Comparison of ENCODE assay signal across 10 mouse cellular contexts in the genomic region with DNA sequence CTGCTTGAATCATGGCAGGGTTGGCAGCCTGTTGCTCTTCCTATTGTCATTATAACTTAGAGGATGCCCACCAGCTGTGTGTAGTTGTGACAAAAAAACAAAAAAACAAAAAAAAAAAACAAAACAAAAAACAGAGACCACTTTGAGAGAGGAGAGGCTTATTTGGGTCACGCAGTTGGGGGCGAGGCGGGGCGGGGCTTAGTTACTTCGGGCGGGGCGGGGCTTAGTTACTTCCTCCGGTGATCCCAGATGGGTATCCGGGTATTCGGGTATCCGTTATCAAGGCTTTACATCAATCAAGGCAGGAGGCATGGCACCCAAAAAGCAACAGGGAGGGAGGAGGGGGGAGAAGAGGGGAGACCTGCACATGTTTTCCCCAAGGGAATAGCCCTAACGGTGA. TPM values are rescaled to one million over a fixed set of nuclear protein-coding genes. Genes with fewer than 3 reads are reported as not detected.
DNase-seq lines count a peak whose midpoint lies in the region; ATAC-seq and TF ChIP-seq lines count a peak whose summit lies in the region.
"Had no signal": no experiment of that assay in that cellular context is flagged by ENCODE, and none has a peak within 500 bp of the region (broad histone marks: within the 10 kb centered on the region; RNA-seq: fewer than 3 reads in every experiment).

No protein-coding gene starts in this region.

- H3K27ac ChIP-seq in heart, embryonic 13.5 days (replicated peaks), result no peak overlapping the region
- H3K27ac ChIP-seq in testis, adult 2 months (ENCODE audit: control insufficient read depth, insufficient read depth, low read depth, low read length), result no peak overlapping the region
- H3K27ac ChIP-seq in limb, embryonic 14.5 days (replicated peaks; ENCODE audit: low read depth, low read length), result peak overlapping the region; percentile 70; the same call in 1 of the 2 replicates
- H3K27ac ChIP-seq: liver, embryonic 14.5 days had no signal

- H3K4me1 ChIP-seq in heart, embryonic 13.5 days, result peaks cover 14% of the 10 kb centered on the region; the same call in 1 of the 2 replicates
- no peaks in the 10 kb centered on the region for H3K4me1 ChIP-seq in testis, adult 2 months (ENCODE audit: control insufficient read depth, insufficient read depth, low read length)
- peaks cover 18% of the 10 kb centered on the region for H3K4me1 ChIP-seq in limb, embryonic 14.5 days (ENCODE audit: control insufficient read depth, insufficient read depth, low read length)

- peak overlapping the region; percentile 38 for H3K4me3 ChIP-seq in heart, embryonic 13.5 days
- peak overlapping the region; percentile 23; the same call in 1 of the 2 replicates for H3K4me3 ChIP-seq in testis, adult 2 months (ENCODE audit: control insufficient read depth, low read depth, low read length)
- no peak overlapping the region for H3K4me3 ChIP-seq in limb, embryonic 14.5 days (replicated peaks; ENCODE audit: low read length)

- no peak for TF ChIP-seq POLR2A in testis, adult 2 months (IDR thresholded peaks at IDR 0.05; ENCODE audit: control insufficient read depth, low read depth, low read length)
- no peak for TF ChIP-seq POLR2A in limb, embryonic 14.5 days (IDR thresholded peaks at IDR 0.05; ENCODE audit: borderline replicate concordance, extremely low read depth, insufficient read depth, insufficient read length)

- H3K4me2 ChIP-seq in heart, embryonic 13.5 days, result peak overlapping the region; percentile 63
- H3K4me2 ChIP-seq in limb, embryonic 14.5 days (replicated peaks; ENCODE audit: low read depth, low read length, severe bottlenecking), result peak overlapping the region; percentile 21; the same call in 1 of the 2 replicates

- H3K9me3 ChIP-seq in heart, embryonic 13.5 days, result no peaks in the 10 kb centered on the region
- no peaks in the 10 kb centered on the region for H3K9me3 ChIP-seq in limb, embryonic 14.5 days (ENCODE audit: control insufficient read depth, low read length)

- no peak overlapping the region for H3K9ac ChIP-seq in heart, embryonic 13.5 days
- H3K9ac ChIP-seq in limb, embryonic 14.5 days (ENCODE audit: low read depth, low read length, severe bottlenecking), result no peak overlapping the region
- H3K9ac ChIP-seq: liver, embryonic 14.5 days had no signal

- WGBS in heart, embryonic 13.5 days, result 13% methylated on average over 12 of the region's 12 CpGs
- WGBS in limb, embryonic 14.5 days, result 41% methylated on average over 12 of the region's 12 CpGs

- no peaks in the 10 kb centered on the region for H3K36me3 ChIP-seq in heart, embryonic 13.5 days
- no peaks in the 10 kb centered on the region for H3K36me3 ChIP-seq in testis, adult 2 months (ENCODE audit: control insufficient read depth, insufficient read depth, low read length)
- H3K36me3 ChIP-seq in limb, embryonic 14.5 days (ENCODE audit: control insufficient read depth, insufficient read depth, low read length), result no peaks in the 10 kb centered on the region

- ATAC-seq in heart, embryonic 13.5 days (ENCODE audit: extremely low read depth, insufficient number of reproducible peaks, low FRiP score, low TSS enrichment), result no peak
- no peak for ATAC-seq in limb, embryonic 14.5 days (ENCODE audit: low FRiP score, low read depth)

- no peak for TF ChIP-seq CTCF in testis, adult 2 months (IDR thresholded peaks at IDR 0.05; ENCODE audit: control insufficient read depth, insufficient read depth, insufficient replicate concordance, low read depth, low read length)

- no peaks in the 10 kb centered on the region for H3K27me3 ChIP-seq in heart, embryonic 13.5 days (replicated peaks)
- no peaks in the 10 kb centered on the region for H3K27me3 ChIP-seq in testis, adult 2 months (ENCODE audit: control insufficient read depth, insufficient read depth, low read length)
- no peaks in the 10 kb centered on the region for H3K27me3 ChIP-seq in limb, embryonic 14.5 days (ENCODE audit: control insufficient read depth, insufficient read depth, low read length)
- H3K27me3 ChIP-seq: CH12.LX had no signal

- no peak for DNase-seq in heart, adult 8-10 months (ENCODE audit: low spot score)
- no peak for DNase-seq in testis, postnatal 14 days (ENCODE audit: low spot score)
- no peak for DNase-seq in limb, embryonic 14.5 days (ENCODE audit: low spot score)
- no peak for DNase-seq in right cerebral cortex, adult 2 months (ENCODE audit: low spot score in 2 of 2)
- DNase-seq in layer of hippocampus, adult 18-20 months (ENCODE audit: low spot score in 2 of 2), result no peak
- DNase-seq in cerebellum, adult 9-11 months, result no peak

RNA-seq across cellular contexts. Expression of gene C530008M17Rik, which starts 46.3 kb away (rescaled TPM):
- polyA plus RNA-seq in heart, embryonic 13.5 days (2015; fragmentation: Nextera tagmentation; extraction: Ambion mirVana), result 27.6 and 30.0 TPM in 2 replicates
- 1 to 10 TPM; 2.0 to 5.9 (median 2.5) TPM for total RNA-seq in heart, adult 8-10 months (2022)
- polyA plus RNA-seq in testis, adult 2 months (2012; rRNA removed), result 187 and 199 TPM in 2 replicates
- polyA plus RNA-seq in limb, embryonic 14.5 days (2012; rRNA removed), result 24.0 and 26.5 TPM in 2 replicates
- 12.6 and 15.1 TPM in 2 replicates for polyA plus RNA-seq in limb, embryonic 14.5 days (2014; fragmentation: Nextera tagmentation; extraction: Ambion mirVana)
- total RNA-seq in layer of hippocampus, adult 18-20 months (2021), result 10 to 100 TPM; 83.7 to 89.5 TPM
